In genomic region chr5:101242651-101243050, GRCm38 (mm10) we compare ENCODE assay signal across 13 mouse cellular contexts.
DNase-seq lines count a peak whose midpoint lies in the region; ATAC-seq lines count a peak whose summit lies in the region.
"Had no signal": no experiment of that assay in that cellular context is flagged by ENCODE, and none has a peak within 500 bp of the region (broad histone marks: within the 10 kb centered on the region; RNA-seq: fewer than 3 reads in every experiment).

No protein-coding gene starts in this region.

- no peaks in the 10 kb centered on the region for H3K27me3 ChIP-seq in limb, embryonic 10.5 days (ENCODE audit: low read depth, poor library complexity, severe bottlenecking)
- no peaks in the 10 kb centered on the region for H3K27me3 ChIP-seq in midbrain, embryonic 13.5 days
- H3K27me3 ChIP-seq: liver, embryonic 12.5 days had no signal

- no peak overlapping the region for H3K4me2 ChIP-seq in midbrain, embryonic 13.5 days (replicated peaks)
- H3K4me2 ChIP-seq: liver, embryonic 12.5 days had no signal

- ATAC-seq in midbrain, embryonic 13.5 days, result no peak
- ATAC-seq: inflammation-experienced regulatory T-cells, adult 6 months; liver, embryonic 12.5 days had no signal

- H3K36me3 ChIP-seq in limb, embryonic 10.5 days, result no peaks in the 10 kb centered on the region
- H3K36me3 ChIP-seq in midbrain, embryonic 13.5 days, result no peaks in the 10 kb centered on the region
- H3K36me3 ChIP-seq: liver, embryonic 12.5 days had no signal

- no peak overlapping the region for H3K9ac ChIP-seq in midbrain, embryonic 13.5 days (replicated peaks)
- H3K9ac ChIP-seq: liver, embryonic 12.5 days had no signal

- no peak overlapping the region for H3K27ac ChIP-seq in limb, embryonic 10.5 days
- H3K27ac ChIP-seq in midbrain, embryonic 13.5 days, result no peak overlapping the region
- H3K27ac ChIP-seq: liver, embryonic 12.5 days had no signal

- H3K4me3 ChIP-seq in limb, embryonic 10.5 days, result no peak overlapping the region
- no peak overlapping the region for H3K4me3 ChIP-seq in midbrain, embryonic 13.5 days (replicated peaks)
- H3K4me3 ChIP-seq: liver, embryonic 12.5 days had no signal

- H3K9me3 ChIP-seq in limb, embryonic 10.5 days (replicated peaks), result no peaks in the 10 kb centered on the region
- H3K9me3 ChIP-seq in midbrain, embryonic 13.5 days, result no peaks in the 10 kb centered on the region
- H3K9me3 ChIP-seq: liver, embryonic 12.5 days had no signal

- DNase-seq in brain, embryonic 18.5 days (ENCODE audit: low read depth, low spot score), result peak; percentile 30
- DNase-seq in cerebellum, postnatal 36 days, result peak; percentile 20 to 23
- peak; percentile 32 to 50 for DNase-seq in layer of hippocampus, postnatal 10 days (ENCODE audit: low spot score in 2 of 2)
- peak; percentile 25 for DNase-seq in right cerebral cortex, adult 18-20 months
- DNase-seq in kidney, adult 8-10 months, result no peak
- no peak for DNase-seq in limb, embryonic 10.5 days (ENCODE audit: low spot score)
- DNase-seq: adrenal gland, postnatal 14 days; gastrocnemius, postnatal 36 days; kidney, postnatal 4 days; spleen, adult 18-20 months had no signal

- 84% methylated on average over 2 of the region's 2 CpGs for WGBS in limb, embryonic 10.5 days
- 92% methylated on average over 2 of the region's 2 CpGs for WGBS in midbrain, embryonic 13.5 days

- H3K4me1 ChIP-seq in limb, embryonic 10.5 days, result no peaks in the 10 kb centered on the region
- H3K4me1 ChIP-seq in midbrain, embryonic 13.5 days (replicated peaks), result no peaks in the 10 kb centered on the region
- H3K4me1 ChIP-seq: liver, embryonic 12.5 days had no signal

Comparison
In these comparisons a context has a peak if more than half of its experiments do, and no peak if none do; other contexts are left out.
1. DNase-seq: peak in brain, embryonic 18.5 days (single experiment), cerebellum, postnatal 36 days (2 of 2), layer of hippocampus, postnatal 10 days (2 of 2) and right cerebral cortex, adult 18-20 months (single experiment); none in kidney, adult 8-10 months (0 of 2) and limb, embryonic 10.5 days (single experiment).